Mouse (Mus musculus): Measurements from ENCODE around the gene Inca1. TPM values are rescaled to one million over a fixed set of nuclear protein-coding genes. Genes with fewer than 3 reads are reported as not detected.

Inca1 gene
- polyA plus RNA-seq, 1 experiment from 2014 or later: 1.8 TPM

DNA sequence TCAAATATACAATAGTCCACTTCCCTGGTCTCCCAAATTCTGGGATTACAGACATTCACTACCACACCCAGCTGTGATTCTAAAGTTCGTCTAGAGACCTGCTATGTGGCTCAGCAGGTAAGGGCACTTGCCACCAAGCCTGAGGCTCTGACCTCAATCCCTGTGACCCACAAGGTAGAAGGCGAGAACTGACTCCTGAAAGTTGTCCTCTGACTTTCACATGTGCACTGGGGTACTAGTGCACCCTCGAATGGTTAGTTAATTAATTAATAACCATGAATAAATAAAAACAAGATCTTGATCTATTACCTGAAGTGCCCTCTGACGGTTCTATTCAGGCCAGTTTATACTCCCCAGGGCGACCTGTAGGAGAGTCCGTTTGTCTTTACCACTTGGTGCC is 13.3 kb upstream of the Inca1 start:
- Histone ChIP-seq H3K4me1 (ENCODE audit: control insufficient read depth, insufficient read depth, low read length) (peaks cover 12% of the 10 kb centered on the region; the same call in 1 of the 2 replicates), H3K4me3 (ENCODE audit: low read length) (no peak overlapping the region), H3K9ac (ENCODE audit: low read depth, low read length) (no peak overlapping the region), H3K27me3 (replicated peaks; ENCODE audit: control insufficient read depth, insufficient read depth, low read length) (no peaks in the 10 kb centered on the region), H3K9me3 (ENCODE audit: control insufficient read depth, low read length) (no peaks in the 10 kb centered on the region), H3K36me3 (ENCODE audit: control insufficient read depth, insufficient read depth, low read length) (peaks cover 12% of the 10 kb centered on the region), H3K4me2 (ENCODE audit: low read depth, low read length) (no peak overlapping the region), H3K27ac (ENCODE audit: low read length) (peak overlapping the region; percentile 46)
- WGBS: 73% methylated on average over 6 of the region's 6 CpGs
- peak; percentile 51 for ATAC-seq

GRCm38 (mm10) chr11:70711026-70711425 is 11.1 kb upstream of the Inca1 start:
- no peak overlapping the region for H3K4me3 ChIP-seq (ENCODE audit: low read length)
- H3K4me2 ChIP-seq (ENCODE audit: low read depth, low read length): no peak overlapping the region
- no peaks in the 10 kb centered on the region for H3K27me3 ChIP-seq (replicated peaks; ENCODE audit: control insufficient read depth, insufficient read depth, low read length)
- H3K36me3 ChIP-seq (ENCODE audit: control insufficient read depth, insufficient read depth, low read length): peaks cover 5% of the 10 kb centered on the region
- H3K27ac ChIP-seq (ENCODE audit: low read length): no peak overlapping the region
- ATAC-seq: no peak
- H3K9me3 ChIP-seq (ENCODE audit: control insufficient read depth, low read length): no peaks in the 10 kb centered on the region
- no peak overlapping the region for H3K9ac ChIP-seq (ENCODE audit: low read depth, low read length)
- H3K4me1 ChIP-seq (ENCODE audit: control insufficient read depth, insufficient read depth, low read length): peaks cover 12% of the 10 kb centered on the region; the same call in 1 of the 2 replicates
- 93% methylated on average over 10 of the region's 10 CpGs for WGBS

- peaks cover 6% of the 10 kb centered on the region for H3K36me3 ChIP-seq (ENCODE audit: control insufficient read depth, insufficient read depth, low read length)
These were observed 6.2 kb upstream of the Inca1 start for GRCm38 (mm10) chr11:70706127-70706526.

DNA sequence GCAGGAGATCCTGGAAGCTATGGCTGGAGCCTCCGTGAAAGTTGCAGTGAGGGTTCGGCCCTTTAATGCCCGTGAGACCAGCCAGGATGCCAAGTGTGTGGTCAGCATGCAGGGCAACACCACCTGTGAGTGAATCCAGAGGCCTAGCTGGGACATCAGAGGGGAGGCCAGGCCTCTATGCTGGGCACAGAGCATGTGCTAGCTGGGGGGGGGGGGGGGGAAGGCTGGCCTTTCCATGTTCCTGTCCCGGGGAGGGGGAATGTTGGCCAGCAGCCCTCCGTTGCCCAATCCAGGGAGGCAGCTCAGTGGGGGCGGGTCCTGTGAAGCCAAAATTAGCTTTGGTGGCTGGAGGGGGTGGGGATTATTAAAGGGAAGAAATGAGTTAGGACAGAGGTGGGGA is 2.8 kb upstream of the Inca1 start:
- Histone ChIP-seq H3K4me3 (ENCODE audit: low read length) (no peak overlapping the region), H3K27ac (ENCODE audit: low read length) (no peak overlapping the region), H3K9ac (ENCODE audit: low read depth, low read length) (peak overlapping the region; percentile 50; the same call in 1 of the 2 replicates), H3K27me3 (replicated peaks; ENCODE audit: control insufficient read depth, insufficient read depth, low read length) (no peaks in the 10 kb centered on the region), H3K9me3 (ENCODE audit: control insufficient read depth, low read length) (no peaks in the 10 kb centered on the region), H3K4me1 (ENCODE audit: control insufficient read depth, insufficient read depth, low read length) (peaks cover 19% of the 10 kb centered on the region), H3K36me3 (ENCODE audit: control insufficient read depth, insufficient read depth, low read length) (peaks cover 4% of the 10 kb centered on the region), H3K4me2 (ENCODE audit: low read depth, low read length) (peak overlapping the region; percentile 93; the same call in 1 of the 2 replicates)
- WGBS: 68% methylated on average over 6 of the region's 6 CpGs
- ATAC-seq: no peak

More at GRCm38 (mm10) chr11:70706127-70706526, 6.2 kb upstream of the Inca1 start:
- 69% methylated on average over 3 of the region's 3 CpGs for WGBS
- no peak overlapping the region for H3K4me2 ChIP-seq (ENCODE audit: low read depth, low read length)
- H3K4me3 ChIP-seq (ENCODE audit: low read length): no peak overlapping the region
- H3K9ac ChIP-seq (ENCODE audit: low read depth, low read length): no peak overlapping the region
- H3K27ac ChIP-seq (ENCODE audit: low read length): no peak overlapping the region
- peaks cover 18% of the 10 kb centered on the region for H3K4me1 ChIP-seq (ENCODE audit: control insufficient read depth, insufficient read depth, low read length)
- no peaks in the 10 kb centered on the region for H3K9me3 ChIP-seq (ENCODE audit: control insufficient read depth, low read length)
- no peaks in the 10 kb centered on the region for H3K27me3 ChIP-seq (replicated peaks; ENCODE audit: control insufficient read depth, insufficient read depth, low read length)
- no peak; the same call in 1 of the 2 replicates for ATAC-seq

GRCm38 (mm10) chr11:70701984-70702733 is 2.2 kb upstream of the Inca1 start:
- Histone ChIP-seq H3K4me3 (ENCODE audit: low read length) (peak overlapping the region; percentile 85), H3K27me3 (replicated peaks; ENCODE audit: control insufficient read depth, insufficient read depth, low read length) (no peaks in the 10 kb centered on the region), H3K4me1 (ENCODE audit: control insufficient read depth, insufficient read depth, low read length) (peaks cover 19% of the 10 kb centered on the region), H3K4me2 (ENCODE audit: low read depth, low read length) (peak overlapping the region; percentile 93), H3K36me3 (ENCODE audit: control insufficient read depth, insufficient read depth, low read length) (peaks cover 4% of the 10 kb centered on the region), H3K27ac (ENCODE audit: low read length) (no peak overlapping the region), H3K9ac (ENCODE audit: low read depth, low read length) (peak overlapping the region; percentile 95), H3K9me3 (ENCODE audit: control insufficient read depth, low read length) (no peaks in the 10 kb centered on the region)
- 74% methylated on average over 6 of the region's 6 CpGs for WGBS
- no peak for ATAC-seq

- H3K4me2 ChIP-seq (ENCODE audit: low read depth, low read length): peak overlapping the region; percentile 93
- no peaks in the 10 kb centered on the region for H3K27me3 ChIP-seq (replicated peaks; ENCODE audit: control insufficient read depth, insufficient read depth, low read length)
- peak overlapping the region; percentile 95 for H3K9ac ChIP-seq (ENCODE audit: low read depth, low read length)
- peak overlapping the region; percentile 85 for H3K4me3 ChIP-seq (ENCODE audit: low read length)
- peaks cover 19% of the 10 kb centered on the region for H3K4me1 ChIP-seq (ENCODE audit: control insufficient read depth, insufficient read depth, low read length)
- no peaks in the 10 kb centered on the region for H3K9me3 ChIP-seq (ENCODE audit: control insufficient read depth, low read length)
- peaks cover 4% of the 10 kb centered on the region for H3K36me3 ChIP-seq (ENCODE audit: control insufficient read depth, insufficient read depth, low read length)
- ATAC-seq: peak; percentile 11; the same call in 1 of the 2 replicates
- 9% methylated on average over 10 of the region's 10 CpGs for WGBS
- peak overlapping the region; percentile 98 for H3K27ac ChIP-seq (ENCODE audit: low read length)
These were observed 1.4 kb upstream of the Inca1 start for GRCm38 (mm10) chr11:70701221-70701955.

DNA sequence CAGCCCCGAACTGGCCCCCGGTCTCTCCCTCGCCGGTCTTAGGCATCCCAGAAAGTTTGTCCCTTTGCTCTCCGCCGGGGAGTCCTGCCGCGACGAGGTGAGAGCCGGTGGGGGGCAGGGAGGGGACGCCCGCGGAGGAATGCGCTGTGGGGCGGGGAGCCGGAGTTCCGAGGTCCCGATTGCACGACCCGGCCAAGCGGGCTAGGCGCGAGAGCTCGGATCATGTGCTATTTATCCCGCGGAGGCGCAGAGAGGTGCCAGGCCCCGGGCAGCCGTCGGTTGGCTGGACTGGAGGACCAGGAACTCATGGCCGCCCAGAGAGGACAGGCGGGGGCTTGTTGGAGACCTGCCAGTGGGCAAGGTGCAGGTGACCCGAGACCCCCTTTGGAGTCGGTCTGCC is 658 bp upstream of the Inca1 start:
- H3K27me3 ChIP-seq (replicated peaks; ENCODE audit: control insufficient read depth, insufficient read depth, low read length): no peaks in the 10 kb centered on the region
- H3K9me3 ChIP-seq (ENCODE audit: control insufficient read depth, low read length): no peaks in the 10 kb centered on the region
- peaks cover 19% of the 10 kb centered on the region for H3K4me1 ChIP-seq (ENCODE audit: control insufficient read depth, insufficient read depth, low read length)
- H3K9ac ChIP-seq (ENCODE audit: low read depth, low read length): peak overlapping the region; percentile 95
- peak; percentile 74 for ATAC-seq
- peak overlapping the region; percentile 85 for H3K4me3 ChIP-seq (ENCODE audit: low read length)
- peak overlapping the region; percentile 98 for H3K27ac ChIP-seq (ENCODE audit: low read length)
- peaks cover 2% of the 10 kb centered on the region for H3K36me3 ChIP-seq (ENCODE audit: control insufficient read depth, insufficient read depth, low read length)
- under 1% methylated on average over 34 of the region's 34 CpGs for WGBS
- H3K4me2 ChIP-seq (ENCODE audit: low read depth, low read length): peak overlapping the region; percentile 93

DNA sequence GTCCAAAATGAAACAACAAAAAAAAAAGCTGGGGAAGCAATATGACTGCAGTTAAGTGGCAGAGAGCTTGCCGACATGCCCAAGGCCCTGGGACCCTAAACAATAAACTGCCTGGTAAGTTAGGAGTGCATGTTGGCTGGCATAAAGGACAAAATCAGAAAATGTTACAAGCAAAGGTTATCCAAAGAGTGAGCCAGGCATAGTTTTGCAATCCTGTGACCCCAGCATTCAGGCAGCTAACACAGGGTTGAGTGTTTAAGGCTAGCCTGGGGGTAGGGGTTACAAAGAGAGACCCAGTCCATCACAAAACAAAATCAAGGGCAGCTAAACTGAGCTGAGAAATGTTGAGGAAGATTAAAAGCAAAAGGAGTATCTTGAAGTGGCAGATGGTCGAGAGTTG is 904 bp downstream of the Inca1 start:
- H3K4me3 ChIP-seq (ENCODE audit: low read length): no peak overlapping the region
- ATAC-seq: no peak
- H3K27ac ChIP-seq (ENCODE audit: low read length): no peak overlapping the region
- WGBS: 86% methylated on average over 2 of the region's 2 CpGs
- no peak overlapping the region for H3K9ac ChIP-seq (ENCODE audit: low read depth, low read length)
- no peak overlapping the region for H3K4me2 ChIP-seq (ENCODE audit: low read depth, low read length)
- no peaks in the 10 kb centered on the region for H3K36me3 ChIP-seq (ENCODE audit: control insufficient read depth, insufficient read depth, low read length)
- no peaks in the 10 kb centered on the region for H3K9me3 ChIP-seq (ENCODE audit: control insufficient read depth, low read length)
- H3K4me1 ChIP-seq (ENCODE audit: control insufficient read depth, insufficient read depth, low read length): peaks cover 19% of the 10 kb centered on the region
- H3K27me3 ChIP-seq (replicated peaks; ENCODE audit: control insufficient read depth, insufficient read depth, low read length): no peaks in the 10 kb centered on the region

- Histone ChIP-seq H3K27ac (ENCODE audit: low read length) (no peak overlapping the region), H3K4me2 (ENCODE audit: low read depth, low read length) (no peak overlapping the region), H3K36me3 (ENCODE audit: control insufficient read depth, insufficient read depth, low read length) (no peaks in the 10 kb centered on the region), H3K4me3 (ENCODE audit: low read length) (no peak overlapping the region), H3K9ac (ENCODE audit: low read depth, low read length) (no peak overlapping the region), H3K4me1 (ENCODE audit: control insufficient read depth, insufficient read depth, low read length) (peaks cover 14% of the 10 kb centered on the region), H3K27me3 (replicated peaks; ENCODE audit: control insufficient read depth, insufficient read depth, low read length) (no peaks in the 10 kb centered on the region), H3K9me3 (ENCODE audit: control insufficient read depth, low read length) (no peaks in the 10 kb centered on the region)
- 72% methylated on average over 3 of the region's 3 CpGs for WGBS
- ATAC-seq: no peak
These were observed 2.6 kb downstream of the Inca1 start for GRCm38 (mm10) chr11:70697376-70697775.
